Mouse (Mus musculus): ENCODE data around the gene Fbxo28.

Fbxo28 gene

GRCm38 (mm10) chr1:182340821-182341781 is at the start of gene Fbxo28:
Fbxo28 (minus strand) TSS chr1:182341629.
- peak; percentile 90 to 93 for DNase-seq

DNA sequence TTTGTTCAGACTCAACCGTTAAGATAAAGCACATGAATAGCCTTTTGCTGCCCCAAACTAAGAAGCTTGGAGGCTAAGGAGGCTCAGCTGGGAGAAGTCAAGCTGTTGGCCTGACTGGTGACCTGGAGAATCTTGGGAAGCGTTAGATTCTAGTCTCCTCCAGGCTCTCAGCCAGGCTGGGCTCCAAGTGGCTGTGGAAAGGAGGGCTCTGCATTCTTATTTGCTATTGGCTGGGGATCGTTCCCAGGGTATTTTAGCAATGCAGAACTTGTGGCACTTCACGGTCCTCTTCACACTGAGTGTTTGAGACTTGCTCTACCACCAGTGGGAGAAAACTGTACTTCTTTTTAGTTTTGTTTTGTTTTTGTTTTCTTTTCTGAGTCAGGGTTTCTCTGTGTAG is 47.3 kb upstream of the Fbxo28 start:
- DNase-seq = no peak

DNA sequence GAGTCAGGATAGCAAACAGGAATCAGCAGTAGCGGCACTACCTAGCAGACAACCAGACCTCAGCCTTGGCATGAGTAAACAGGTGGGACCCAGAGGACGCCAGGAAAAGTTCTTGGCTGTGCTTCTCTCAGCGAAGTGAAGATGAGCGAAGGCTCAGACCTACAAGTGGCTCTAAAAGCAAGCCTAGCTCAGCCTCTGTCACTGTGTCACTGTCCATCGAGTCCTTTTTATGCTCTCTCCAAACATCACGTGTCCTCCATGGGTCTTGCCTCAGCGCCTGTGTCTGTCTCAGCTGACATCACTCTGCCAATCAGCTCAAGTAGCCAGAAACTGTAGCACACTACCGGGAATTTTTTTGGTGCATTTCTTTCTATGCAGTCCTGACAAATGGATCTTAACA is 45.0 kb upstream of the Fbxo28 start:
- no peak for DNase-seq

DNA sequence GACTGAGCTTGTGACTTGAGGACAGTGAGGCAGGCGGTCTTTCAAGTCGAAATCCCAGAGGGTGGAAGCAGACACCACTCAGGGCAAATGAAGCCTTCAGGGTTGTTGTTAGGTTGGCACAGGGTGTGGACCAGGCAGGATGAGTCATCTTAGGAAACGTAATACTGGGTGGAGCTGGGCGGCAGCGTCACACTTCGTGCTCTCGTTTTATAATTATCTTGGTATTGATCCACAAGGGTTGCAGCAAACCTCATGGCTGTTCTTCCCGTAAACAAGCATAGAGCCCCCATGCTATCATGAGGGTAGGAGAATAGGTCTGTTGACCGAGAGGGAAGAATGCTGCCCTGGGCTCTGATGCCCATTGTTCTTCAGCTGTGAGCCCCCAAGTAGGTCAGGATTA is 41.7 kb upstream of the Fbxo28 start:
- DNase-seq = no peak

GRCm38 (mm10) chr1:182381327-182381726 is 39.9 kb upstream of the Fbxo28 start:
- DNase-seq = no peak

DNA sequence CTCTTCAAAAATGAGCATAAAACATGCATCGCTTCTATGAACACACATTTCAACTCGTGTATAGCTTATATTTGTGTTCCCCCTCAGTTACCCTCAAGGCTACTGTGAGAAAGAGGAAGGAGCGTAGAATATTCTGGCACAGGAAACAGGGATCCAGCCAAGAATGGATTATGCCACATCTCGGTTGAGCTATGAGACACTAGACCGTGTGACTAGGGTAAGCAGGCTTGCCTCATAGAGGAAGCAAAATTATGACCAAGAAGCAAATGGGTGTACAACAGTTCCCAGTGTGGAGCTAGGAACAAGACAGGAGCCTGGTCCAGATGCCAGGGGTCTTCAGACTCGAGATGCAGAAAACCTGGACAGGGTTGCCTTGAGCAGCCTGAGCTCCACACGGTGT is 39.3 kb upstream of the Fbxo28 start:
- DNase-seq = no peak

DNA sequence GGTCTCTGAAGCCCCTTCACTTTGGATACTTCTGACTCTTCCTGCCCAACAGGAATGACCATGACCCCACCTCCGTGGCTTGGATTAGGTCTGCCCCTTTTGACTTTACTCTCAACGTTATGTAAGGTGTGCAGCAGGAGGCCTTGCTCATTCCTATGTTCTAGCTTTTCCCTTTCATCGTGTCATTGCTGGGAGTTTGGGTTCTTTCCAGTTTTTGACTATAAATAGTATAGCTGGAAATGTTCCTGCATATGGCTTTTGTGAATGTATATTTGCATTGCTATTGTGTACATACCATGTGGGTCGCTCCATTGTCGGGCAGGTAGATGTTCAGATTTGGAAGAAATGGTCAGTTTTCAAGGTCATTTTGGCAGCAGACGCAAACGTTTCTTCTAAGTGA is 37.4 kb upstream of the Fbxo28 start:
- peak in 1 of 2 experiments; percentile 20 for DNase-seq

GRCm38 (mm10) chr1:182378205-182378835 is 36.9 kb upstream of the Fbxo28 start:
- DNase-seq = peak in 1 of 2 experiments; percentile 9

DNA sequence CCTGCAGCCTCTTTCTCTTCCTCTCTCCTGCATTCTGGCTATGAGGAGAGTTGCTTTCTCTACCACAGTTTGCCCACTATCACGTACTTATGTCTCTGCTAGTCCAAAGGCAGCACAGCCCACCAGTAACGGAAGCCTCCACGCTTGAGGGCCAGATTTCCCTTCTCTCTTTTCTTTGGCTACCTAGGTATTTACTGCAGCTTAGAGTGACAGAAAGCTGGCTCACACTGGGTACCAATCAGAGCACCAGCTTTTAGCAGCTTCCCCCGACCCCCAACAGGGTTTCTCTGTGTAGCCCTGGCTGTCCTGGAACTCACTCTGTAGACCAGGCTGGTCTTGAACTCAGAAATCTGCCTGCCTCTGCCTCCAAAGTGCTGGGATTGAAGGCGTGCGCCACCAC is 36.1 kb upstream of the Fbxo28 start:
- DNase-seq = peak in 1 of 2 experiments; percentile 31

DNA sequence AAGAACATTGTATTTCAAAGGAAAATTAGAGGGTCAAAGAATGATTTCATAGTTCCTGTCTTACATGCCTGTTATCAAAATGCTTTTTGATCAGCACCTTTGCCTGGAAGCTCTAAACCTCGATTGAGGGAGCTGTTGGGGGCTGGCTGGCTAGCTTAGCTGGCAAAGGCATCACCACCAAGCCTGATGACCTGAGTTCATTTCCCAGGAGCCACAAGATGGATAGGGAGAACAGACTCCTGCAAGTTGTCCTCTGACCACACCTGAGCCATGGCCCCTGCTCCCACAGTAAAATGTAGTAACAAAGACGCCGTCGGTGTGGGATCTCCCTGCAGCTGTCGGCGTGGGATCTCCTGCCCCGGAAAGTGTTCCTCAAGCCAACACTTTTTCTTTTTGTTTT is 35.4 kb upstream of the Fbxo28 start:
- peak; percentile 22 to 51 for DNase-seq

- DNase-seq = peak; percentile 73 to 88
Observed at GRCm38 (mm10) chr1:182376221-182376620, 34.8 kb upstream of the Fbxo28 start.

DNA sequence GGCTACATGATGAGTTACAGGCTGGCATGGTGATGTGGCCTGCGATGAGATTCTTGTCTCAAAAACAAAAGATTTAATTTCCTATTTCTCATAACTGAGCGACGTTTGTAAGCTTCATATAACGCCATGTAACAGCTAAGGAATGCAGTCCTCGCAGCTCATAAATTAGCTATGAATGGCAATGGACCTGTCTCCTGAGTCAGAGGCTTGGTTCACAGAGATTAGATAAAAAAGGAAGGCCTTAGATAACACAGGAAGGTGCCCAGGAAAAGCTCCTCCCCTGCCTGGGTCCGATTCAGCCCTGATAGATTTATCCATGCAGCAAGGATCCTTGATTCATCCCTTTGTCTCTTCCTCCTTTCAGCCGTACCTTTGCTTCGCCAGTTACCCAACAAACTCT is 30.5 kb upstream of the Fbxo28 start:
- DNase-seq = no peak

DNA sequence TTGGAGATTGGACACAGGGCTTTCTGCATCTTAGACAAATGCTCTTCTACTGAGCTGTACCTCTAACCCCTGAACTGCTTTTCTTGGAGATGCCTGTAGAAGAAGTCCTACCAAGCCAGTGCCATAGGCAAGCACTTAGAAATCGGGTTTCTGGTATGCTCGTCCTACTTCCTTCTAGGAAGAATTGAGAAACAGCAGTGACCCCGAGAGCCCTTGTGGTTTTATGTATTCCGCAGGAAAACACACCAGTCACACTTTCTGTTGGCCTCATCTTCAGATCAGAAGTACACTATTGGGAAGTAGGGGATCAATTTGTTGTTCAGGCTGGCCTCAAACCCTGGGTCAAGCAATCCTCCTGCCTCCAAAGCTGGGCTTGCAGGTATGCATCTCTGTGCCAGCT is 28.0 kb upstream of the Fbxo28 start:
- DNase-seq = peak in 1 of 2 experiments; percentile 30

GRCm38 (mm10) chr1:182368782-182369181 is 27.4 kb upstream of the Fbxo28 start:
- DNase-seq = no peak

- no peak for DNase-seq
Observed at GRCm38 (mm10) chr1:182368309-182368708, 26.9 kb upstream of the Fbxo28 start.

DNA sequence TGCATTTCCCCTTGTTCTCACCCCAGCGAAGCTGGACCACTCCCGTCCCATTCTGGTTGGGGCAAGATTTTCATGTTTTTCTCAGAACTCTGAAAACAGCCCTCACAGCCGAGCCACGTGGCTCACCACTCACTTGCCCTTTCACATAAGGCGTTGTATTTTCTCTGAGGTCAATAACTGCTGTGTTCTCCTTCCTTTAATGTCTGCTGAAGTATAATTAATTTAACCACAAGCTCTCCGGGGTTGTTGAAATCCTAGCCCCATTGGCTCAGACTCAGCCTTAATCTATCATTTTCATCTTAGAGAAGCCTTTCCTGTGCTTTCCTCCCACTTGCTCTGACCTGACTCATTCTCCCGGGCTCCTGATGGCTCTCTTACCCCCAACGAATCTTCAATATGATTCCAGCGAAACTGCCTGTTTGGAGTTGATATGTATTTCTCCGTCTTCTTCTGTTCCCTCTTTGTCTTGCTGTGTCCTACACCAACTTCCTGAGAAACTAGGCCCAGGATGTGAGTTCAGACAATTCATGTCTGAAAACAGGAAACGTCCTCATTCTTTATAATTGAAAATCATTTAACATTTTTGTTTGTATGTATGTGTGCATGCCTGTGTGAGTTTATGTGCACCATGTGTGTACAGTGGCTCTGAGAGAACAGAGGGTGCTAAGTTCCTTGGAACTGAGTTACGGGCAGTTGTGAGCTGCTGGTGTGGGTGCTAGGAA is 22.4 kb upstream of the Fbxo28 start:
- DNase-seq = no peak

DNA sequence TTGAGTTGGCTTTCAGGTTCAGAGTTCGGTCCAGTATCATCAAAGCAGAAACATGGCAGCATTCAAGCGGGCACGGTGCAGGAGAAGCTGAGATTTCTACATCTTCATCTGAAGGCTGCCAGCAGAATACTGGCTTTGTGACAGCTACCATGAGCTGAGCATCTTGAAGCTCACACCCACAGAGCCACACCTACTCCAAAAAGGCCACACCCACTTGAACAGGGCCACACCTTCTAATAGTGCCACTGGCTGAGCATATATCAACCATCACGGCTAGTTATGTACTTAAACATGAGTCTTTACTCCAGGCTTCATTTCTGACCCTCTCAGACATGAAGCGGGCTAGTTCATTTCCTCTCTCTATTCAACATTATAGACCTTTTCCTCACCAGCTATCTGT is 21.3 kb upstream of the Fbxo28 start:
- DNase-seq = no peak

DNA sequence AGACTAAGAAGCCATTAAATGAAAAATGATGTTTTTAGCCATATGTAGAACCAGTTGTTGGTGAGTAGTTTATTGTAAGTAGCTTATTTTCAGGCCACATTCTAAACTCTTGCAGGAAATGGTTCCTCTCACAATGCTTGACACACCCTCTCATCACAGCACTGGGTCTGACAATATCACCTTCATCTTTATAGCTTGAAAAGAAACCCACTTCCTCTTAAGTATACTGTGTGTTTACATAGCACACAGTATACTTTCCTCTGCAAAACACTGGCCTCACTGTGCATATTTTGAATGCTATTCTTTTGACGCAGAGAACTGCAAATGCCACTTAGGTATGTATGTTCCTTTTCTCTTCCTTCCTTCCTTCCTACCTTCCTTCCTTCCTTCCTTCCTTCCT is 16.7 kb upstream of the Fbxo28 start:
- DNase-seq = no peak

GRCm38 (mm10) chr1:182354504-182355147 is 13.2 kb upstream of the Fbxo28 start:
- DNase-seq = no peak

- DNase-seq = no peak
Observed at GRCm38 (mm10) chr1:182349557-182349956, 8.1 kb upstream of the Fbxo28 start.

DNA sequence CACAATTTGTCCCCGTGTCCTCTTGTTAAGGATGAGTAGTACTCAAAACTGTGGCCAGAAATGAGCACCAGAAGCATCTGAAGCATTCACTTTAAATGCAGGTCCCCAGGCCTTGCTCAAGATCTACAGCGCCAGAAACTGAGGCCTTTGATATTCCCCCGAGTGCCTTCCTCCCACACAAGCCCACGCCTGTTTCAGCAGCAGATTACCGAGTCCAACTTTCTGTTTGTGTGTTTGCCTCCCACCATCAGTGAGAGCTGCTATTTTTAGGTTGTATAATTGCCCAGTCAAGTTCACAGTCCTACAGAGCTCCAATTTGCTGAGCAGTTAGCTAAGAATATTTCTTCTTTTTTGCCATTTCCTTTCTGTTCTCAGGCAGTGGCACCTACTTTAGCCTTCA is 5.1 kb upstream of the Fbxo28 start:
- DNase-seq = peak in 1 of 2 experiments; percentile 33

DNA sequence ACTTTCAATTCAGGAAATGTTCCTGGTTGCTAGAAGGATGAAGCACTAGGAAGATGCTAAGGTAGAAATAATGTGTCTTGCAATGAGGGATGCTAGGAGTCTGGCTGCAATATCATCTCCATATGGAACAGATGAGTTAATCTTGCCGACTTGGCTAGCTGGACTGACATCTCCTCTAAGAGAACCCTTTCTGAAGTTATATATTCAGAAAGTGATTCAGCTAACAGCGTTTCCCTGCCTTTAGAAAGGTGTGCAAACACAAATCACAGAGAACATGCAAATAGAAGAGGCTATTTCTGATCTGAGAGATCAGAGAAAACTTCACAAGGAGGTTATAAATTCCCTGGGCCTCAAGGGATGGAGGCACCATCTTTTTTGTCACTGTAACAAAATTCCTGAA is 4.4 kb upstream of the Fbxo28 start:
- DNase-seq = no peak

- peak in 1 of 2 experiments; percentile 26 for DNase-seq
Observed at GRCm38 (mm10) chr1:182341993-182342392, 564 bp upstream of the Fbxo28 start.

Data from cerebellum, postnatal 14 days (tissue).